Mouse (Mus musculus) cerebellum, postnatal 36 days (tissue): ENCODE data around the gene Rhbdf1.
"Not testable (repeated sequence)": the region's sequence is repeated elsewhere in the genome, so short reads cannot be mapped to it uniquely, and the experiment has no call there.

Source experiments
- DNase-seq, 2 experiments: peaks; one replicate each; pipeline ENCODE4 v3.0.0; 2021 to 2022; ENCODE audit warnings: mixed read lengths in 2 of 2

Rhbdf1 gene

GRCm38 (mm10) chr11:32220607-32221224, 1.4 kb downstream of the Rhbdf1 start:
- DNase-seq = no peak

- no peak for DNase-seq
These were observed 2.8 kb downstream of the Rhbdf1 start for GRCm38 (mm10) chr11:32219287-32219686.

- peak in 1 of 2 experiments; percentile 4 for DNase-seq
These were observed 3.5 kb downstream of the Rhbdf1 start for GRCm38 (mm10) chr11:32218501-32219050.

- DNase-seq = peak; percentile 79 to 83
These were observed 5.2 kb downstream of the Rhbdf1 start for GRCm38 (mm10) chr11:32216851-32217250.

- DNase-seq = peak in 1 of 2 experiments; percentile 6
These were observed 6.5 kb downstream of the Rhbdf1 start for GRCm38 (mm10) chr11:32215372-32216162.

- peak in 1 of 2 experiments; percentile 4 for DNase-seq
These were observed 11.5 kb downstream of the Rhbdf1 start for GRCm38 (mm10) chr11:32210623-32211022.

GRCm38 (mm10) chr11:32205058-32205873, 16.8 kb downstream of the Rhbdf1 start, which contains the start of gene Snrnp25:
Gene Snrnp25 (plus strand): TSS chr11:32205415.
- peak; percentile 93 to 96 for DNase-seq

- no peak for DNase-seq
These were observed 20.0 kb downstream of the Rhbdf1 start for GRCm38 (mm10) chr11:32201922-32202685.

GRCm38 (mm10) chr11:32200992-32201391, 21.1 kb downstream of the Rhbdf1 start:
- not testable (repeated sequence) for DNase-seq

- no peak for DNase-seq
These were observed 22.0 kb downstream of the Rhbdf1 start, which contains the start of gene Il9r for GRCm38 (mm10) chr11:32200075-32200601. Gene Il9r (minus strand): TSS chr11:32200279.

GRCm38 (mm10) chr11:32199230-32199629, 22.9 kb downstream of the Rhbdf1 start:
- no peak for DNase-seq

- no peak for DNase-seq
These were observed 23.7 kb downstream of the Rhbdf1 start for GRCm38 (mm10) chr11:32198256-32198955.

GRCm38 (mm10) chr11:32197766-32198165, 24.3 kb downstream of the Rhbdf1 start:
- DNase-seq = no peak

- DNase-seq = no peak
These were observed 25.4 kb downstream of the Rhbdf1 start for GRCm38 (mm10) chr11:32196727-32197126.

GRCm38 (mm10) chr11:32195867-32196540, 26.1 kb downstream of the Rhbdf1 start:
- no peak for DNase-seq

GRCm38 (mm10) chr11:32194626-32195025, 27.5 kb downstream of the Rhbdf1 start:
- DNase-seq = no peak

- no peak for DNase-seq
These were observed 28.0 kb downstream of the Rhbdf1 start for GRCm38 (mm10) chr11:32194086-32194485.

- no peak for DNase-seq
These were observed 28.9 kb downstream of the Rhbdf1 start for GRCm38 (mm10) chr11:32193156-32193555.

- DNase-seq = peak in 1 of 2 experiments; percentile 31
These were observed 31.4 kb downstream of the Rhbdf1 start for GRCm38 (mm10) chr11:32190603-32191110.

GRCm38 (mm10) chr11:32190119-32190518, 32.0 kb downstream of the Rhbdf1 start:
- no peak for DNase-seq
